Mouse (Mus musculus) lung, postnatal 14 days (tissue): ENCODE measurements around the gene Efcab5.

Experiments
- DNase-seq: peaks from one replicate; pipeline ENCODE4 v3.0.0; 2021

Gene Efcab5

GRCm38 (mm10) chr11:77188868-77189267 is at the start of gene Efcab5:
Gene Efcab5 (minus strand): TSS chr11:77188968.
- no peak for DNase-seq

- DNase-seq = no peak
Measured at GRCm38 (mm10) chr11:77235267-77235666, 46.5 kb upstream of the Efcab5 start.

- no peak for DNase-seq
Measured at GRCm38 (mm10) chr11:77231514-77231913, 42.7 kb upstream of the Efcab5 start.

GRCm38 (mm10) chr11:77230765-77231164 is 42.0 kb upstream of the Efcab5 start:
- DNase-seq = no peak

GRCm38 (mm10) chr11:77216761-77217130 is 28.0 kb upstream of the Efcab5 start:
- DNase-seq = no peak

- peak; percentile 81 for DNase-seq
Measured at GRCm38 (mm10) chr11:77215951-77216760, 27.4 kb upstream of the Efcab5 start, which contains the start of gene Ssh2. Gene Ssh2 (plus strand): TSS chr11:77216287.

GRCm38 (mm10) chr11:77215483-77215882 is 26.7 kb upstream of the Efcab5 start:
- DNase-seq = no peak

GRCm38 (mm10) chr11:77214755-77215154 is 26.0 kb upstream of the Efcab5 start:
- peak; percentile 68 for DNase-seq

- DNase-seq = no peak
Measured at GRCm38 (mm10) chr11:77214142-77214692, 25.4 kb upstream of the Efcab5 start.

- DNase-seq = no peak
Measured at GRCm38 (mm10) chr11:77200703-77201102, 11.9 kb upstream of the Efcab5 start.

- DNase-seq = no peak
Measured at GRCm38 (mm10) chr11:77199636-77200035, 10.9 kb upstream of the Efcab5 start.

GRCm38 (mm10) chr11:77196181-77197143 is 7.7 kb upstream of the Efcab5 start:
- DNase-seq = peak; percentile 31

GRCm38 (mm10) chr11:77195360-77196109 is 6.8 kb upstream of the Efcab5 start:
- DNase-seq = no peak

GRCm38 (mm10) chr11:77194762-77195161 is 6.0 kb upstream of the Efcab5 start:
- DNase-seq = no peak

- no peak for DNase-seq
Measured at GRCm38 (mm10) chr11:77193941-77194553, 5.3 kb upstream of the Efcab5 start.

- no peak for DNase-seq
Measured at GRCm38 (mm10) chr11:77193410-77193809, 4.6 kb upstream of the Efcab5 start.

- DNase-seq = no peak
Measured at GRCm38 (mm10) chr11:77184926-77185325, 3.8 kb downstream of the Efcab5 start.

- DNase-seq = no peak
Measured at GRCm38 (mm10) chr11:77182616-77183015, 6.2 kb downstream of the Efcab5 start.

GRCm38 (mm10) chr11:77182041-77182440 is 6.7 kb downstream of the Efcab5 start:
- DNase-seq = no peak

- DNase-seq = no peak
Measured at GRCm38 (mm10) chr11:77181528-77181927, 7.2 kb downstream of the Efcab5 start.

GRCm38 (mm10) chr11:77180886-77181285 is 7.9 kb downstream of the Efcab5 start:
- no peak for DNase-seq

- no peak for DNase-seq
Measured at GRCm38 (mm10) chr11:77179771-77180170, 9.0 kb downstream of the Efcab5 start.
